Mouse (Mus musculus): ENCODE measurements around the gene Csk.

- TF ChIP-seq CTCF (IDR thresholded peaks at IDR 0.05; ENCODE audit: extremely low read depth, insufficient read depth, low read length) (no peak), POLR2A (IDR thresholded peaks at IDR 0.05; ENCODE audit: extremely low read depth, insufficient read depth, low read length) (no peak)
These were observed at the start of gene Csk for GRCm38 (mm10) chr9:57653283-57653682.
